Mouse (Mus musculus): ENCODE results near the gene Fbxw9.

The Fbxw9 gene

DNA sequence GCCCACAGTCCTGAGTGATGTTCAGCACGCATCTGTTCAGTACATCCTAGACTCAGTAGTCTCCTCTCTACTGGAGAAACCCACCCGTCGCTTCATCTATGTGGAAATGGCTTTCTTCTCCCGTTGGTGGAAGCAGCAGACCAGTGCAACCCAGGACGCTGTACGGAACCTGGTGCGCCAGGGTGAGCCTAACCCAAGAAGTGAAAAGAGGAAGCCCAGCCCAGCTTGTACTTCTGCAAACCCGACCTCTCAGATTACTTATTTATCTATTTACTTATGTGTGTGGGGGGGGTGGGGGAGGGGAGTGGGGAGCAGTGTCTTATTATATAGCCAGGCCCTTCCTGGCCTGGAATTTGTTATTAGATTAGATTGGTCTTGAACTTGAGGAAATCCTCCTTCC is 24.8 kb downstream of the Fbxw9 start:
- DNase-seq (ENCODE audit: low spot score) = no peak

DNA sequence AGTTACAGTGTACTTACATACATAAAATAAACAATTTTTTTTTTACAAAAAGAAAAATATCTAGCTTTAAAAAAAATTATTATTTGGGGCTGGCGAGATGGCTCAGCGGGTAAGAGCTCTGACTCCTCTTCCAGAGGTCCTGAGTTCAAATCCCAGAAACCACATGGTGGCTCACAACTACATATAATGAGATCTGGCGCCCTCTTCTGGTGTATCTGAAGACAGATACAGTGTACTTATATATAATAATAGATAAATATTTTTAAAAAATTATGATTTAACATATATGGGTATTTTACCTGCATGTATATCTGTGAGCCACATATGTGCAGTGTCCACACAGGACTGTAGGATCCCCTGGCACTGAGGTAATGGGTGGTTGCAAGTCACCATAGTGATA is 26.4 kb downstream of the Fbxw9 start:
- no peak for DNase-seq (ENCODE audit: low spot score)

DNA sequence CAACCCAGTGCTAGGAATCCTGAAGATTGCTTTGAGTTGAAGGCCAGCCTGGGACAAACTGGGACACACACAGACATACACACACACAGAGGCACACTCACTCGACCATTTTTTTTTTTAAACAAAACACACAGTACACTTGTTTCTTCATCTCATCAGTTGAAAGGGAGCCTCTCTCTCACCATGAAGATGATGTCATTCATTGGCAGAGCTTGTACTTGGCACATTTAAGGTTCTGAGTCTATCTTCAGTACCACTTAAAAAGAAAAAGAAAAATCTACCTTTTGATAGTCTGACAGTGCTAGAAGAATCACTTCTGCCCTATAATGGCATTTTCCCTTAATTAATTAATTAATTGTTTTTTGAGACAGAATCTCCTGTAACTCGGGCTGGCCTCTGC is 28.9 kb downstream of the Fbxw9 start:
- no peak for DNase-seq (ENCODE audit: low spot score)

GRCm38 (mm10) chr8:85090856-85091255 is 31.0 kb downstream of the Fbxw9 start:
- no peak for DNase-seq (ENCODE audit: low spot score)

DNA sequence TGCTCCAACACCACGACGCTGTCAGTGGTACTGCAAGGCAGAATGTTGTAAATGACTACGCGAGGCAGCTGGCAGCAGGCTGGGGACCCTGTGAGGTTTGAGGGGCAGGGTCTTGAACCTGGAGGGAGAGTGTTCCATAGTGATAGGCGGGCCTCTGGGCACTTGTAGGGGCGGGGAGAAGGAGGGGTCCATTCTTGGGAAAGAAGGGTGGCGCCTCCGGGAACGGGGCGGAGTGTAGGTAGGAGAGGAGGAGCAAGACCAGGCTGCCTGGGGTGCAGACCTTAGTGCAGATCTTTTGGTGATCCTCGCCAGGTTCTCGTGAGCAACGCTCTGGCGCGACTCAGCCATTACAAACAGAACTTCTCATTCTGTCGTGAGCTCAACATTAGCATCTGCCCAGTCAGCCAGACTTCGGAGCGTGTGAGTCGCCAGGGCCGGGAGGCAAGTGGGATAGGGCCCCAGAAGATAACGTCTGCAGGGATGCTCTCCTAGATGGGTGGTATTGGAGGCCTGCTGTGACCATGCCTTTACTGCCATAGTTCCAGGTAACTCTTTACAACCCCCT is 31.8 kb downstream of the Fbxw9 start:
- no peak for DNase-seq (ENCODE audit: low spot score)

GRCm38 (mm10) chr8:85095051-85095450 is 35.2 kb downstream of the Fbxw9 start:
- no peak for DNase-seq (ENCODE audit: low spot score)

GRCm38 (mm10) chr8:85095566-85095965 is 35.7 kb downstream of the Fbxw9 start:
- DNase-seq (ENCODE audit: low spot score) = no peak

DNA sequence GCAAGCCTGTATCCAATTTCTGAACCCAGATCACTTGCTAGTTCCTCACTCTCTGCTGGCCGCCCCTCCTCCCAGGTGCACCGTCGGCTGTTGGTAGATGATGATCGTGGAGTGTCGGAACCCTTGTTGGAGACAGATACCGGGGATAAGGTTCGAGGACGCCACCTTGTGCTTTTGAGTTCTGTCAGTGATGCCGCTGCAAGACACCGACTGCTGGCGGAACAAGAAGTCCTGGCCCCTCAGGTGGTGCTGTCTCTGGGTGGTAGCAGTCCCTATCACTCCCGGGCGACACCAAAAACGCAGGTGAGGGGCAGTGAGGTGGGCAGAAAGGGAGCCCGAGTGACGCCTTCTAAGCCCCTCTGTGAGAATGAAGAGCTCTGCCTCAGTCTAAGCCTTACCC is 36.3 kb downstream of the Fbxw9 start:
- DNase-seq (ENCODE audit: low spot score) = no peak

DNA sequence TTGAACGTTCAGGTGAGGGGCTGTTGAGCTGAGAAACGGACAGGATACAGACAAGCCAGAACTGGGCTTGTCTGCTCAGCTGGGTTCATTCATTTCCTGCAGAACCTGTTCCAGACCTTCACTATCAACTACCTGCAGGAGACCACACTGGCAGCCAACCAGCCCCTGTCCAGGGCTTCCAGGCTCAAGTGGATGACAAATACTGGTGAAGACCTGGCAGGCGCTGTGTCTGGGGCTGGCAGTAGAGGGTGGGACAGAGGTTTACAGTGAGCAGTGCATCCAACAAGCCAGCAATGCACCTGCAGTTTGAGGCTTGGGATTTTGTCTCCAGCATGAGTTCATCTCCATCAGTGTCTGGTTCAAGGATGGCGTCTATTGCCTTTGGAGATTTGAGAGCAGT is 37.0 kb downstream of the Fbxw9 start:
- no peak for DNase-seq (ENCODE audit: low spot score)

DNA sequence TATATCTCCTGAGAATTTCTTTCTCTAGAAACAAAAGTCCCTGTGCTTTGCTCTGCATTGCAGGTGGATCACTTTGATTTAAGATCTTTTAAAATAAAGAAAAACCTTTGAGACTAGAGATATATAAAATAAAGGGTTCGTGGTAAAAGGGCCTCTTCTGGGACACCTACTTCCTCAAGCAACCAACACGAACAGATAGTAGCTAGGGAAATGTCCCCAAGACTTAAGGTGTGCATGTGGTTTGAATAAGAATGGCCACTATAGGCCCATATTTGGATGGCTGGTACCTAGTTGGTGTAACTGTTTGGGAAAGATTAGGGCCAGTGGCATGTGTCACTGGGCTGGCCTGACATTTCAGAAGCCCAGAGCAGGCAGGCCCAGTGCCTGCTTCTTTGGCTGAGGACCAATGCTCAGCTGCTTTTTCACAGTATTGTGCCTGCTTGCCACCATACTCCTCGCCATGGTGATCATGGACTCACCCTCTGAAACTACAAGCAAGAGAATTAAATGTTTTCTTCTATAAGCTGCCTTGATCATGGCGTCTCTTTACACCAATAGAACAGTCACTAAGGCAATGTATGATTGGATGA is 40.3 kb downstream of the Fbxw9 start:
- DNase-seq (ENCODE audit: low spot score) = no peak

- no peak for DNase-seq (ENCODE audit: low spot score)
These were observed 53.4 kb downstream of the Fbxw9 start for GRCm38 (mm10) chr8:85113241-85113640.

DNA sequence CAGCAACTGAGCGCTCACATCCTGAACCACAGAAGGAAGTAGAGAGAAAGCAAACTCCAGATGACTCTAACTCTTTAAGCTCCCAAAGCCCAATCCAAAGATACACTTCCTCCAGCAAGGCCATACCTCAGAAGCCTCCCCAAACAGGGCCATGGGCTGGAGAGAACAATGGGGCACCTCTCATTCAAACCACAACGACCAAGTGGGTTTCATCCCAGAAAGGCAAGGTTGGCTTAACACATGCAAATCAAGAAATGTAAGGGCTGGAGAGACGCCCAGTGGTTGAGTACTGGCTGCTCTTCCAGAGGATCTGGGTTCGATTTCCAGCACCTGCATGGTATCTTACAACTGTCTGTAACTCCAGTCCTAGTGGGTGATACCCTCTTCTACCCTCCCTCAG is 55.6 kb downstream of the Fbxw9 start:
- DNase-seq (ENCODE audit: low spot score) = no peak

Data from MN1 (cell line).